Mouse (Mus musculus) cerebellum, postnatal 25 days (tissue): ENCODE data around the gene Bach2.
A peak's percentile ranks its signal among the peaks of the same experiment; 100 is the strongest.

Source experiments
- DNase-seq, 2 experiments: peaks; one replicate each; pipeline ENCODE4 v3.0.0; 2021; ENCODE audit warnings: mixed read lengths in 2 of 2

The Bach2 gene

GRCm38 (mm10) chr4:32394850-32395249 is 156.2 kb downstream of the Bach2 start:
- no peak for DNase-seq

- no peak for DNase-seq
Measured at GRCm38 (mm10) chr4:32401459-32401858, 162.9 kb downstream of the Bach2 start.

GRCm38 (mm10) chr4:32403506-32403905 is 164.9 kb downstream of the Bach2 start:
- DNase-seq: no peak

GRCm38 (mm10) chr4:32405149-32405882 is 166.7 kb downstream of the Bach2 start:
- no peak for DNase-seq

- DNase-seq: no peak
Measured at GRCm38 (mm10) chr4:32405985-32406384, 167.4 kb downstream of the Bach2 start.

GRCm38 (mm10) chr4:32408535-32408934 is 169.9 kb downstream of the Bach2 start:
- DNase-seq: no peak

- DNase-seq: no peak
Measured at GRCm38 (mm10) chr4:32409116-32409880, 170.7 kb downstream of the Bach2 start.

GRCm38 (mm10) chr4:32413063-32413462 is 174.5 kb downstream of the Bach2 start:
- DNase-seq: no peak

GRCm38 (mm10) chr4:32413505-32413904 is 174.9 kb downstream of the Bach2 start:
- DNase-seq: no peak

GRCm38 (mm10) chr4:32414959-32415358 is 176.4 kb downstream of the Bach2 start:
- DNase-seq: no peak

GRCm38 (mm10) chr4:32417939-32418338 is 179.3 kb downstream of the Bach2 start:
- no peak for DNase-seq

- DNase-seq: no peak
Measured at GRCm38 (mm10) chr4:32421570-32421969, 183.0 kb downstream of the Bach2 start.

- no peak for DNase-seq
Measured at GRCm38 (mm10) chr4:32422427-32422826, 183.8 kb downstream of the Bach2 start.

- no peak for DNase-seq
Measured at GRCm38 (mm10) chr4:32423667-32424066, 185.1 kb downstream of the Bach2 start.

- DNase-seq: no peak
Measured at GRCm38 (mm10) chr4:32424434-32424833, 185.8 kb downstream of the Bach2 start.

GRCm38 (mm10) chr4:32425060-32425459 is 186.5 kb downstream of the Bach2 start:
- DNase-seq: no peak

- no peak for DNase-seq
Measured at GRCm38 (mm10) chr4:32425641-32426040, 187.0 kb downstream of the Bach2 start.

GRCm38 (mm10) chr4:32426779-32427577 is 188.4 kb downstream of the Bach2 start:
- no peak for DNase-seq

- no peak for DNase-seq
Measured at GRCm38 (mm10) chr4:32428738-32429137, 190.1 kb downstream of the Bach2 start.

GRCm38 (mm10) chr4:32430136-32430535 is 191.5 kb downstream of the Bach2 start:
- DNase-seq: no peak

- DNase-seq: peak; percentile 53 to 56
Measured at GRCm38 (mm10) chr4:32430981-32431380, 192.4 kb downstream of the Bach2 start.

GRCm38 (mm10) chr4:32432271-32432781 is 193.7 kb downstream of the Bach2 start:
- DNase-seq: peak; percentile 67 to 79

- DNase-seq: no peak
Measured at GRCm38 (mm10) chr4:32432945-32433344, 194.3 kb downstream of the Bach2 start.
